Mouse (Mus musculus) MEL (cell line): ENCODE measurements around the gene Cwh43.

Experiments used
- CTCF ChIP-seq, 3 experiments: IDR thresholded peaks in 2 of 3; conservative IDR thresholded peaks in 1 of 3; 2 replicates each; pipeline ENCODE4 v1.5.1; 2011 to 2012; ENCODE audit warnings: low read length in 3 of 3, low read depth in 2 of 3, mild to moderate bottlenecking in 2 of 3, improper control_type of control experiment in 1 of 3, inconsistent platforms in 1 of 3, mixed read lengths in 1 of 3, moderate library complexity in 1 of 3; ENCODE audit not compliant: control insufficient read depth in 1 of 3, insufficient read depth in 1 of 3, poor library complexity in 1 of 3, severe bottlenecking in 1 of 3
- ELF1 ChIP-seq: IDR thresholded peaks from 2 replicates; pipeline ENCODE4 v1.6.1; 2014; ENCODE audit warnings: low read depth, mild to moderate bottlenecking, inconsistent platforms, low read length, improper control_type of control experiment, moderate library complexity
- HCFC1 ChIP-seq: IDR thresholded peaks from 2 replicates; pipeline ENCODE4 v1.6.1; 2012; ENCODE audit warnings: low read depth, mild to moderate bottlenecking, inconsistent platforms, low read length, improper control_type of control experiment, moderate library complexity
- MAZ ChIP-seq: IDR thresholded peaks from 2 replicates; pipeline ENCODE4 v1.6.1; 2012; ENCODE audit warnings: low read depth, mild to moderate bottlenecking, inconsistent platforms, low read length, improper control_type of control experiment
- NELFE ChIP-seq: IDR thresholded peaks from 2 replicates; pipeline ENCODE4 v1.6.1; 2011; ENCODE audit warnings: low read depth, low read length, improper control_type of control experiment
- POLR2AphosphoS2 ChIP-seq: IDR thresholded peaks from 2 replicates; pipeline ENCODE4 v1.6.1; 2011; ENCODE audit warnings: low read length, improper control_type of control experiment
- USF1 ChIP-seq: IDR thresholded peaks from 2 replicates; pipeline ENCODE4 v1.6.1; 2014; ENCODE audit warnings: low read depth, mild to moderate bottlenecking, inconsistent platforms, low read length, improper control_type of control experiment, moderate library complexity

- TF ChIP-seq CTCF (IDR thresholded peaks at IDR 0.05 in 2 of 3, conservative IDR thresholded peaks at IDR 0.05 in 1 of 3; ENCODE audit: control insufficient read depth in 1 of 3, insufficient read depth in 1 of 3, low read depth in 2 of 3, low read length in 3 of 3, poor library complexity in 1 of 3, severe bottlenecking in 1 of 3) (no peak), ELF1 (no peak), POLR2AphosphoS2 (no peak), MAZ (no peak), USF1 (no peak), NELFE (no peak), HCFC1 (no peak)
Observed at GRCm38 (mm10) chr5:73454502-73455306, 48.8 kb downstream of the Cwh43 start.
